Mouse (Mus musculus) layer of hippocampus, adult 9-10 months (tissue): ENCODE measurements around the gene Adat3.

ENCODE experiments used
- DNase-seq: peaks from one replicate; pipeline ENCODE4 v3.0.0; 2022; ENCODE audit warnings: low spot score

The Adat3 gene

DNA sequence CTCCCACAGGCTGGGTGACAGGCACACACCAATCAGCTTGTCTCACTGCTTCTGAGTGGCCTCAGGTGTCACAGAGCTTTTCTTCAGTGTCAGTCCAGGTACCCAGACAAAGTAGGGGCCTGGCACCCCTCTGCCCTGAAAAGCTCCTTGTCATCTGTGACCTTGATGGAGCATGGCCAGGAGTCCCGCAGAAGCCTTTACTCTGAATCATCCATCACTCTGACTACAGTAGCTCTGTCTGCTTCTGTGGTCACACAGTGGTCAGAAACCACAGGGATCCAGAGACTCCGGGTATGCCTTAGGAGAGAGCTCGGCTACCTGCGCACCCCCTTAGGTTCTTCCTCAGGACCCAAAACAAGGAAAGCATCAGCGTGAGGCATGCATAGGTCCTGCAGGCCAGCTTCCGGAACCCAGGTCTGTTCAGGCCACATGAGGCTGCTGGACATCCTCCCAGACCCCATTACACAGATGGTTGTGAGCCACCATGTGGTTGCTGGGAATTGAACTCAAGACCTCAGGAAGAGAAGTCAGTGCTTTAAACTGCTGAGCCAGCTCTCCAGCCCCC lies 50.6 kb downstream of the Adat3 start:
- no peak for DNase-seq

GRCm38 (mm10) chr10:80654866-80655265 lies 52.2 kb downstream of the Adat3 start:
- DNase-seq = no peak

GRCm38 (mm10) chr10:80655406-80656129 lies 52.9 kb downstream of the Adat3 start:
- no peak for DNase-seq

DNA sequence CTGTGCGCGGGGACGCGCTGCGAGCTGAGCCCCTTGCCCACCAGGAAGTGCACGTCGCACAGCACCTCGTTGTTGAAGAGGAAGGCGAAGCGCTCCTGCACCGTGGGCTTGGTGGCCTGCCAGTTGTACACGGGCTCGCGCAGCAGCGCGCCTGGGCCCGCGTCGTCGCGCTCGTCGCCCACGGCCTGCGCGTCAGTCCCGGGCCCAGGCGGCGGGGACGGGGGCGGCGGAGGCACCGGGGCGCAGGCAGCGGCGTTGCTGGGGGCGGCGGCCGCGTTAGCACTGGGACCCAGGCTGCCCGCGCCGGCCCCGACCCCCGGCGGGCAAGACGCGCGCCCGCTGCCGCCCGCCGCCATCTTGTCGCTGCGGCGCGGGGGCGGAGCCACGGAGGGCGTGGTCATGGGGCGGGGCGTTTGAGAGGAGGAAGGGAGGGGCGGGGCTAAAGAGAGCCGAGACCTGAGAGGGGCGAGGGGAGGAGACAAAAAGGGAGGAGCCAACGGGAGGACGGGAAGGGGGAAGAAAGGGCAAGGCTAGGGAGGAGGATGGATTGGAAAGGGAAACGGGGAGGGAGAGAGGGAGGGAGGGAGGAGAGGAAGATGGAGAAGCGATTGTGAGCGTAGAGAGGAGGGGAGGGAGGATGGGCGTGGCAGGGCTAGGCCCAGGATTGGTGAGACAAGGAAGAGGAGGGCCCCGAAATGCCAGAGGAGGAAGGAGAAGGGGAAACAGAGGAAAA lies 53.6 kb downstream of the Adat3 start:
- DNase-seq = peak; percentile 82

DNA sequence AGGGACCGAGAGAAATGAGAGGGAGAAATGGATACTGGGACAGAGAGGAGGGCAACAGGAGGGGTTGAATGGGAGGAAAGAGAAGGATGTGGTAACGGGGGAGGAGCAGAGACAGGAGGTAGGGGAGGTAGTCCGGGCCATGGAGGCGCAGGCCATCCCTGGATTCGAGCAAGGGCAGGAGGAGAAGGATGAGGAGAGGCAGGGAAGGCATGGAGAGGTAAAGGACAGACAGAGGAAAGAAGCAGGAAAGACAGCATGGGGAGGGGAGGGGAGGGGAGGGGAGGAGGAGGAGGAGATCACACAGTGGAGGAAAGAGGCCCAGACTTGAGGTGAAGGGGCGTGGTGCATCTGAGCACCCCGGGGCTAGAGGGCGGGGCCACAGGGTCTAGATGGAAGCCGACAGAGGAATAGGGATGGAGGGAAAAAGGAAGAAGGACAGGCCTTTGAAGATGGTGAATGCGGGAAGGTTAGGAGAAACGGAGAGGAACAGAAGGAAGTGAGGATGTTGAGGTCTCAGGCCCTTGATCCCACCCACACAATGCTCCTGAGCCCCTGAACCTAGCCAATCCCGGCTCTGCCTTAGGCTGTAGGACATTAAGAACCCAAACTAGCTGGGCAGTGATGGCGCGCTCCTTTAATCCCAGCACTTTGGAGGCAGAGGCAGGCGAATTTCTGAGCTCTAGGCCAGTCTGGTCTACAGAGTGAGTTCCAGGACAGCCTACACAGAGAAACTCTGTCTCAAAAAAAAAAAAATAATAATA lies 54.4 kb downstream of the Adat3 start, which contains the start of gene Btbd2:
Gene Btbd2 (minus strand): TSS at position 209 of the 761 bp plus-strand sequence.
- DNase-seq = no peak
